Mouse (Mus musculus) neural tube, embryonic 11.5 days (tissue): ENCODE data around the gene Arhgef10l. TPM values are rescaled to one million over a fixed set of nuclear protein-coding genes. Genes with fewer than 3 reads are reported as not detected.

Experiments used
- ATAC-seq: fragments of 200-750 bp; cut with Nextera tagmentation; 2 replicates; pipeline ENCODE4 v1.8.0; 2017; ENCODE audit warnings: moderate number of reproducible peaks, mild to moderate bottlenecking, moderate TSS enrichment, moderate library complexity; ENCODE audit not compliant: insufficient read depth, low FRiP score, low TSS enrichment
- DNase-seq: peaks from one replicate; pipeline ENCODE4 v3.0.0-alpha.2; 2015; ENCODE audit warnings: low spot score
- H3K27ac ChIP-seq: fragments of 300-500 bp; sonication (generic); 2 replicates; pipeline ENCODE4 v1.5.1; 2014; ENCODE audit warnings: low read depth, mild to moderate bottlenecking, low read length
- H3K27me3 ChIP-seq: fragments of 300-500 bp; sonication (generic); 2 replicates; pipeline ENCODE4 v1.6.1; 2014; ENCODE audit warnings: mild to moderate bottlenecking, low read length, mixed read lengths; ENCODE audit not compliant: control insufficient read depth, insufficient read depth
- H3K36me3 ChIP-seq: fragments of 300-500 bp; sonication (generic); 2 replicates; pipeline ENCODE4 v1.6.1; 2014; ENCODE audit warnings: mild to moderate bottlenecking, low read length, moderate library complexity, mixed read lengths; ENCODE audit not compliant: control insufficient read depth, insufficient read depth
- H3K4me1 ChIP-seq: fragments of 300-500 bp; sonication (generic); 2 replicates; pipeline ENCODE4 v1.6.1; 2014; ENCODE audit warnings: low read length, mixed read lengths; ENCODE audit not compliant: control insufficient read depth, insufficient read depth
- H3K4me2 ChIP-seq: fragments of 300-500 bp; sonication (generic); 2 replicates; pipeline ENCODE4 v1.6.1; 2014; ENCODE audit warnings: low read depth, mild to moderate bottlenecking, moderate library complexity
- H3K4me3 ChIP-seq: fragments of 300-500 bp; sonication (generic); 2 replicates; pipeline ENCODE4 v1.5.1; 2014; ENCODE audit warnings: low read depth, low read length
- H3K9ac ChIP-seq: fragments of 300-500 bp; sonication (generic); 2 replicates; pipeline ENCODE4 v1.6.1; 2014; ENCODE audit warnings: mild to moderate bottlenecking, low read length
- H3K9me3 ChIP-seq: fragments of 300-500 bp; sonication (generic); 2 replicates; pipeline ENCODE4 v1.6.1; 2016; ENCODE audit warnings: low read length; ENCODE audit not compliant: control insufficient read depth
- WGBS: fragments of 180-500 bp; shearing (Covaris S2); extraction: QIAGEN DNeasy Blood & Tissue Kit; methylation state at CpG from one replicate; pipeline ENCODE4 v1.1.7; 2014; 5-methylcytosine and 5-hydroxymethylcytosine counted together
- polyA plus RNA-seq: library from polyadenylated mRNA; unstranded; fragments of >200 nt; fragmentation: Nextera tagmentation; extraction: Ambion mirVana; gene quantifications from 2 replicates; pipeline ENCODE4 v1.2.1, GENCODE M21; 2014

Gene Arhgef10l
- polyA plus RNA-seq, 1 experiment from 2014 or later, result 25.3 TPM

DNA sequence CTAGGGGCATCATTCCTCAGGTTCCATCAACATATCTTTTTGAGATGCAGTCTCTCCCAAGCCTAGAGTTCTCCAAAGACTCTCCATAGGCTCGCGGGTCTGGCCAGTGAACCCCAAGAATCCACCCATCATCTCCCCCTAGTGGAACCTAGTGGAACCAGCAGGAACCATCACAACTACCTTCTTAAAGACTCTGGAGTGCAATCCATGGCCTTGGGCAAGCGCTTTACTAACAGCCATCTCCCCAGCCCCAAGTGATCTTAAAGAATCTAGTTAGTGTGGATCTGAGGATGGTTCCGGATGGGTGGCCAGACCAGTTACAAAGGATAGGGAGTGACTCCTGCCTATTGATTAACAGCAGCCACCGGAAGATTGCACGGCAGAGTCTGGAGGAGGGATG lies 166.2 kb downstream of the Arhgef10l start:
- H3K27ac ChIP-seq, result no peak overlapping the region
- peaks cover 15% of the 10 kb centered on the region; the same call in 1 of the 2 replicates for H3K4me1 ChIP-seq
- H3K36me3 ChIP-seq, result no peaks in the 10 kb centered on the region
- H3K9ac ChIP-seq, result no peak overlapping the region
- H3K27me3 ChIP-seq, result no peaks in the 10 kb centered on the region
- ATAC-seq (no peak), DNase-seq (no peak)
- H3K9me3 ChIP-seq, result no peaks in the 10 kb centered on the region
- no peak overlapping the region for H3K4me3 ChIP-seq
- 86% methylated on average over 6 of the region's 6 CpGs for WGBS
- no peak overlapping the region for H3K4me2 ChIP-seq

DNA sequence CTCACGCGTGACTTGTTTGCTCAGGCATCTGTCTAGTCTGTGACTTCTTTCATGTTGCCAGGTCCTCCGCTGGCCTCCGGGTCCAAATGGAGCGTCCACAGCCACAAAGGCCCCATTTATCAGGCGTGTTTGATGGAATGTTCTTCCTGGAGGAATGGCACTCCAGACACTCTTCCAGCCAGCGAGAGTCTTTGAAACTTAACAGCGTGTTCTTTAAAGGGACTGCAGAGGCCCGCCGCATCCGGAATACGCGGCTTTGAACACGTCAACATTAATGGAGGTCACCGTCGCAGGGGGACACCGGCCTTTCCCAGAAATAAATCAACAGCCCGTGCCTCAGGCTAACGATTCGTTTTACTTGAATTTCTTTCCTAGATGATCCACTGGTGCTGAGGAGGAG lies 168.6 kb downstream of the Arhgef10l start:
- H3K9ac ChIP-seq, result no peak overlapping the region
- H3K4me3 ChIP-seq, result no peak overlapping the region
- no peaks in the 10 kb centered on the region for H3K27me3 ChIP-seq
- H3K4me2 ChIP-seq, result no peak overlapping the region
- H3K36me3 ChIP-seq, result no peaks in the 10 kb centered on the region
- no peak for ATAC-seq
- H3K27ac ChIP-seq, result no peak overlapping the region
- WGBS, result 34% methylated on average over 20 of the region's 20 CpGs
- H3K4me1 ChIP-seq, result peaks cover 15% of the 10 kb centered on the region; the same call in 1 of the 2 replicates
- no peaks in the 10 kb centered on the region for H3K9me3 ChIP-seq
- peak; percentile 44 for DNase-seq

DNA sequence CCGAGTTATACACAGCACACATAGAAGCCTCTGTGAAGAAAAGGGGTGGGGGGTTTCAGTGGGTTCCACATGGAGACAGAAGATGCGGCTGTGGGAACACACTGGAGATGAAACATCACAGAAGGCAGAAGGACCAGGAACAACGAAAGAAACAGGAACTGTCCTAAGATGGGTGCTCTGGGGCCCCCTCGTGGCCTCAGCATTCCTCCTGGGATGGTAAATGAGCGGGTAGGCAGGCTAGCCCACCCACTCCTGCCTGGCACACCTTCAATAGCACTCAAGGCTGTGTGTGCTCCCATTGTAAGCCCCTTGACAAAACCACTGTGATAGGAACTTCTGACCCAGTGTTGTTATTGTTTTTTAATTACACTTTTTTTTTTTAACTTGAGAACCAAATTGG lies 174.3 kb downstream of the Arhgef10l start:
- H3K27me3 ChIP-seq, result no peaks in the 10 kb centered on the region
- H3K4me1 ChIP-seq, result no peaks in the 10 kb centered on the region
- ATAC-seq (no peak), DNase-seq (no peak)
- no peak overlapping the region for H3K4me2 ChIP-seq
- no peak overlapping the region for H3K4me3 ChIP-seq
- H3K9me3 ChIP-seq, result no peaks in the 10 kb centered on the region
- 50% methylated on average over 5 of the region's 5 CpGs for WGBS
- no peak overlapping the region for H3K27ac ChIP-seq
- no peaks in the 10 kb centered on the region for H3K36me3 ChIP-seq
- no peak overlapping the region for H3K9ac ChIP-seq

DNA sequence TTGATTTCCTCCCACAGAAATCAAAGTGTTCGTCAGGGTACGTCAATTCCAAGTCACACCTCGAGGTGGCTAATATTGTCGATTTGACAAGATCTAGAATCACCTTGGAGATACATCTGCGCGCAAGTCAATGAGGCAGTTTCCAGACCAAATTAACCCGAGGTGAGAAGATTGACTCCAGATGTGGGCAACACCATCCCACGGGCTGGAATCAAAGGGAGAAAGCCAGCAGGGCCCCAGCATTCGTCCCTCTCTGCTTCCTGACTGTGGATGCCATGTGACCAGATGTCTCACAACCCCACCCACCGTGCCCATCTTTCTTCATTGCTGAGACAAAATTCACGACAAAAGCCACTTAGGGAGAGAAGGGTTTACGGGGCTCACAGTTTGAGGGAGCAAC lies 180.4 kb downstream of the Arhgef10l start:
- DNase-seq (no peak), ATAC-seq (no peak)
- Histone ChIP-seq H3K27me3 (no peaks in the 10 kb centered on the region), H3K36me3 (no peaks in the 10 kb centered on the region), H3K4me1 (no peaks in the 10 kb centered on the region), H3K4me3 (no peak overlapping the region), H3K9ac (no peak overlapping the region), H3K4me2 (no peak overlapping the region), H3K27ac (no peak overlapping the region), H3K9me3 (no peaks in the 10 kb centered on the region)
- 53% methylated on average over 12 of the region's 12 CpGs for WGBS

DNA sequence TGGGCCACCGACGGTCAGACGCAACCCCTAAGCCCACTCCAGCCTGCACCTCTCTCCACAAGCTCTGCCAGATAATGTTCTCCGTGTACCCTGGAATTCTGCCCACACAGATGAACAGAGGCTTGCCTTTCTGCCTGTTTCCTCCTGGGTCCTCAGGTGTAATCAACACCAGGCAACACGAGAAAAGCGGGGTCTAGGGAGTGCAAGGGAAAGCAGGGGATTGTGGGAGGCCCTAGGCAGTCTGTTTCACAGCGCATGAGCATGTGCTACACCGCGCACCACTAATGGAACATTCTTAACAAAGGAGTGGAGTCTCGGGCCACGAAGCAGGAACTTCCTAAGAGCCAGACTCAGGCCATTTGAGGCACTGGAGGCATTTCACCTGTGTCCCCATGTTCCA lies 182.7 kb downstream of the Arhgef10l start:
- Histone ChIP-seq H3K27me3 (no peaks in the 10 kb centered on the region), H3K4me3 (no peak overlapping the region), H3K27ac (no peak overlapping the region), H3K36me3 (no peaks in the 10 kb centered on the region), H3K4me1 (peaks cover 9% of the 10 kb centered on the region; the same call in 1 of the 2 replicates), H3K4me2 (no peak overlapping the region), H3K9ac (no peak overlapping the region), H3K9me3 (no peaks in the 10 kb centered on the region)
- WGBS, result 88% methylated on average over 11 of the region's 11 CpGs
- ATAC-seq (no peak), DNase-seq (no peak)

DNA sequence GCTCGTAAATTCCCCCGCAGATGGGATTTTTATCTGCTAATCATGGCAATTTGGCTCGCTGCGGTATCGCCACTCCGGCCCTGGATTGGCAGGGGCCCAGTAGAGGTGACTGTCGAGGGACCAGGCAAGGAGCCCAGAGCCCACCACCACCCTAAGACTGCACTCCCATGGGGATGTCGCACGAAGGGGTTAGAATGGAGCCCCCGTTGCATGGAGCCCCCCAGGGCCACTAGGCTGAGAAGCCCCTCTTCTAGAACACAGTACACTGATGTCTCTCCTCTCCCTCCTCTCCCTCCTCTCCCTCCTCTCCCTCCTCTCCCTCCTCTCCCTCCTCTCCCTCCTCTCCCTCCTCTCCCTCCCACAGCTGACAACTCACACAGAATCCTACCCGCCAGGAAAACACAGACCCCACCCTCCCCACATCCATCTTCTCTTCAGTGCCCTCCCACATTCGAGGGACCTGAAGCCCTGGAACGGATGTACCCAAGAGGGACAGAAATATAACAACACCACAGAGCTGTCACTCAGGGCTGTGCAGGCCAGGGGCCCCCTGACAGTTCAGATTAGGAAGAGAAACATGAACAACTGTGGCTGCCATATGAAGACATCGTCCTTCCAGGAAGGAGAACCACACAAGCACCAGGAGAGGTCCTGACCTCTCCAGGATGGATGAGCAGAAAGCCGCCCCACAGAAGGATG lies 185.3 kb downstream of the Arhgef10l start:
- no peak for ATAC-seq
- no peak overlapping the region for H3K9ac ChIP-seq

DNA sequence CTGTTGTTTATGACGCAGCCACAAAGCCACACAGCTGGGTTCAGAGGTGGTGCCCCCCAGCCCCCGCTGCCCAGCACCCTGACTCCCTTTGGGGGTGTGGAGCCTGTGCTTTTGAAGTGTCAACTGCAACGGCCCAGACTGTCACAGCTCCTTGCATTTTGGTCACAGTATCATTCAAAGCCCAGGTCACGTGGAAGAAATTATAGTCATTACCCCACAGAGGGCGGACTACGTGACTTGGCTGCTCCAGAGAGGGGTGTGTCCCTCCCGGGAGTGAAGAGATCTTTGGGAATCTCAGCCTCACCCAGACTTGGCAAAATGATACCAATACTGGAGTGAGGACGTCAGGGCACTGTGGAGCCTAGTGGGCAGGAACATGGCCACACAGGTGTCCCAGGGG lies 190.6 kb downstream of the Arhgef10l start:
- H3K27me3 ChIP-seq, result no peaks in the 10 kb centered on the region
- no peak overlapping the region for H3K4me2 ChIP-seq
- WGBS, result 70% methylated on average over 8 of the region's 8 CpGs
- H3K9ac ChIP-seq, result no peak overlapping the region
- DNase-seq (no peak), ATAC-seq (no peak)
- no peak overlapping the region for H3K4me3 ChIP-seq
- H3K36me3 ChIP-seq, result no peaks in the 10 kb centered on the region
- H3K27ac ChIP-seq, result no peak overlapping the region
- peaks cover 7% of the 10 kb centered on the region; the same call in 1 of the 2 replicates for H3K4me1 ChIP-seq
- H3K9me3 ChIP-seq, result no peaks in the 10 kb centered on the region

More for the DNA sequence above, 185.3 kb downstream of the Arhgef10l start:
- Histone ChIP-seq H3K9me3 (no peaks in the 10 kb centered on the region), H3K27me3 (no peaks in the 10 kb centered on the region), H3K27ac (no peak overlapping the region), H3K4me3 (no peak overlapping the region), H3K4me2 (no peak overlapping the region), H3K4me1 (peaks cover 9% of the 10 kb centered on the region; the same call in 1 of the 2 replicates), H3K36me3 (no peaks in the 10 kb centered on the region)
- 42% methylated on average over 15 of the region's 15 CpGs for WGBS
- no peak for DNase-seq

DNA sequence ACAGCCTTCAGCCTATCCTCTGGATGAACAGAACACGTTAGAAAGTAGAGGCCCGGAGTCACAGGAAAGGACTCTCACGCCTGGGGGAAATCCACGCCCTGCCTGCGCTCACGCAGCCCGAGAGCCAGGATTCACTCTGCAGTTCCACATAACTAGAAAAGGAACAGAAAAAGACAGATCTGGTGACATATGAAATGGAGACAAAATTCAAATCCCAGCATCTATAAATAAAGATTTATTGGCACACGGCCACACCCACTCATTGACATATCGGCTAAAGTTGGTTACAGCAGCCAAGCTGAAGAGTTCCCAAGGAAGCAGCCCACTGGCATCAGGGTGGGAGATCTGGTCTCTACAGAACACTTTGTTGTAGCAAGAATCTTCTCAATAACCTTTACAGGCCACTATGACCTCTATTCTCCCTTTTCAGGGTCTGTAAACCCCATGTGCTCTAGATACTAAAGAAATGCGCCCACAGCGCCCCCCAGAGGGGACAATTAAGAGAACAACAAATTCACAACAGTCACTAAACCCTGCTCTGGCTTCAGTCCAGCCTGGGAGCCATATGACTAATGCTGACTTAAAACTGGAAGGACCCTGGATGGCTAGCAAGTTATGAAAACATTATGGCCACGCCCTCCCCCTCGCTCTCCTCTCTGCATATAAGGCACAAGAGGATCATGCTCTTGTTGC lies 195.9 kb downstream of the Arhgef10l start:
- Histone ChIP-seq H3K36me3 (no peaks in the 10 kb centered on the region), H3K27me3 (no peaks in the 10 kb centered on the region), H3K9me3 (no peaks in the 10 kb centered on the region), H3K4me3 (no peak overlapping the region), H3K27ac (no peak overlapping the region), H3K4me2 (no peak overlapping the region), H3K9ac (no peak overlapping the region), H3K4me1 (no peaks in the 10 kb centered on the region)
- ATAC-seq (no peak), DNase-seq (no peak)
- 72% methylated on average over 13 of the region's 13 CpGs for WGBS

DNA sequence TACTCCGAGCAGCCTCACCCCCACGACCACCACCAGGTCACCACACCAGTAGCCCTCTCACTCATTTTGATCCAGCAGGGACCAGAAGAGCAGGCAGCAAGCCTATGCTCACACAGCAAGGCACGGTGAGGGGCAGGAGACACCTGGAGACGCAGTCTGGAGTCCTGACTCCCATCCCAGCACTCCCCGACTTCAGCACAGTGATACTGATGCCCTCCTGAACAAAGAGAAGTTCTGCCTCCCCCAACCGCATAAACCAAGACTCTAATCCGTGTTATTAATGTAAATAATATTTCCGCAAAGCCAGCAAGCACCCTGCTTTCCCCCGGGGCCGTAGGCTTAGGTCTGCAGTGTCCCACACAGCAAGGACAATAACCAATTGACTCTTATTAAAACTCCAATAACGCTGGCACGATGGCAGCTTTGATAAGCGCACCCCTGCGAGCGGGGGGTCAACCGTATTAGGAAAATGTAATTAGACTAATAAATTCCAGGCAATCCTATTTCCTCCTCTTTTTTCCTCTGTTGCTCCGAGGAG lies 198.5 kb downstream of the Arhgef10l start:
- DNase-seq, result no peak
- no peaks in the 10 kb centered on the region for H3K27me3 ChIP-seq
- 79% methylated on average over 17 of the region's 17 CpGs for WGBS
- no peak overlapping the region for H3K4me3 ChIP-seq
- H3K9me3 ChIP-seq, result no peaks in the 10 kb centered on the region
- H3K27ac ChIP-seq, result no peak overlapping the region
- no peak overlapping the region for H3K9ac ChIP-seq
- no peaks in the 10 kb centered on the region for H3K4me1 ChIP-seq
- H3K36me3 ChIP-seq, result no peaks in the 10 kb centered on the region
- no peak for ATAC-seq
- H3K4me2 ChIP-seq, result no peak overlapping the region
